Mouse (Mus musculus) hindbrain, embryonic 10.5 days (tissue): ENCODE measurements around the gene Zfand3. TPM values are rescaled to one million over a fixed set of nuclear protein-coding genes. Genes with fewer than 3 reads are reported as not detected.

Source experiments
- DNase-seq: peaks from one replicate; pipeline ENCODE4 v3.0.0-alpha.2; 2017; ENCODE audit warnings: low spot score
- H3K27ac ChIP-seq: fragments of 300-500 bp; sonication (generic); 2 replicates; pipeline ENCODE4 v1.5.1; 2016; ENCODE audit warnings: mild to moderate bottlenecking, moderate library complexity
- H3K27me3 ChIP-seq: fragments of 300-500 bp; sonication (generic); 2 replicates; pipeline ENCODE4 v1.6.1; 2016; ENCODE audit warnings: mild to moderate bottlenecking; ENCODE audit not compliant: poor library complexity, insufficient read depth, severe bottlenecking
- H3K36me3 ChIP-seq: fragments of 300-500 bp; sonication (generic); 2 replicates; pipeline ENCODE4 v1.6.1; 2016; ENCODE audit warnings: mild to moderate bottlenecking, moderate library complexity
- H3K4me1 ChIP-seq: fragments of 300-500 bp; sonication (generic); replicated peaks from 2 replicates; pipeline ENCODE4 v1.6.1; 2016; ENCODE audit warnings: mild to moderate bottlenecking
- H3K4me3 ChIP-seq: fragments of 300-500 bp; sonication (generic); 2 replicates; pipeline ENCODE4 v1.5.1; 2016; ENCODE audit warnings: mild to moderate bottlenecking, moderate library complexity
- H3K9me3 ChIP-seq: fragments of 300-500 bp; sonication (generic); 2 replicates; pipeline ENCODE4 v1.6.1; 2016; ENCODE audit warnings: mild to moderate bottlenecking, moderate library complexity
- WGBS: fragments of 180-500 bp; shearing (Covaris S2); methylation state at CpG from one replicate; pipeline ENCODE4 v1.1.7; 2016; 5-methylcytosine and 5-hydroxymethylcytosine counted together
- polyA plus RNA-seq: library from polyadenylated mRNA; unstranded; fragments of >200 nt; fragmentation: Nextera tagmentation; extraction: Ambion mirVana; gene quantifications from 2 replicates; pipeline ENCODE4 v1.2.1, GENCODE M21; 2016

Zfand3 gene
- polyA plus RNA-seq, 1 experiment from 2014 or later = 97.7 TPM

DNA sequence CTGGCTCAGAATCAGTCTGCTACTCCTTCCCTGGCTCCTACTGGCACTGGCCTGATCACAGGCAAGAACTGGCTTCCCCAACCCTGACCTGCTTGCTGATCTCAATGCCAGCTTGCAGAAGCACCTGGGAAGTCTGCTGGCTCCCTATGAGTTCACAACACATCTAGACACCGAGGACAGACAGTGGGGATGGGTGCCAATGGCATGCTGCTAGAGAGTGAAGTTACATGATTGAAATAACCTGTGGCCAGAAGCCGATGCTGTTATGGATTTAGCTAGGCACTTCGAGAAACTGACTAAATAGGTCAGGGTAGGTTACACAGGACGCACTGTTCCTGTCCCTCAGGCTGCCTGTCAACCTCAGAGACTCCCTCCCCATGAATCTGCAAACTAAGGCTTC lies 236.1 kb downstream of the Zfand3 start:
- no peaks in the 10 kb centered on the region for H3K36me3 ChIP-seq
- DNase-seq = no peak
- no peak overlapping the region for H3K4me3 ChIP-seq
- peaks cover 56% of the 10 kb centered on the region for H3K4me1 ChIP-seq
- H3K9me3 ChIP-seq = no peaks in the 10 kb centered on the region
- 0 out of 2 replicates have a peak overlapping the region, but pooled peaks have one; percentile 2 for H3K27ac ChIP-seq
- 82% methylated on average over 4 of the region's 4 CpGs for WGBS
- H3K27me3 ChIP-seq = no peaks in the 10 kb centered on the region

DNA sequence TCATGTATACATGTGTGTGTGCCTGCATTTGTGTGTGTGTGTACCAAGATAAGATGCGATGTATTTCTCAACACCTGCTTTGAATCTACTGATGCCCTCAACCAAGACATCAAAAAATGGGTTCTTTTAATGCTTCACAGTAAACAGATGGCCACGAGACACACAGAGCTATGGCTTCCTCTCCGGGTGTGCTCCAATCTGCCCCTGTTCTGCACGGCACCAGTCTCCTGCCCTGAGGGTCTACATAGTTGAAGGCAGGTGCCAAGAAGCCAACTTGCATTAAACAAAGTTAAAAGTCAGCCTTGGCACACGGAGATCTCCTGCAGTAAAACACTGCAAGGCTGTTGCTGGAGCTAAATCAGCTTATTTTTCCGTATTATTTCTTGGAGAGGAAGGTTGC lies 236.5 kb downstream of the Zfand3 start:
- no peak for DNase-seq
- no peaks in the 10 kb centered on the region for H3K27me3 ChIP-seq
- H3K4me1 ChIP-seq = peaks cover 56% of the 10 kb centered on the region
- no peaks in the 10 kb centered on the region for H3K36me3 ChIP-seq
- no peak overlapping the region for H3K27ac ChIP-seq
- H3K9me3 ChIP-seq = no peaks in the 10 kb centered on the region
- no peak overlapping the region for H3K4me3 ChIP-seq
- WGBS = 88% methylated on average over 6 of the region's 6 CpGs

- Histone ChIP-seq H3K4me1 (peaks cover 56% of the 10 kb centered on the region), H3K4me3 (no peak overlapping the region), H3K27ac (peak overlapping the region; percentile 60), H3K36me3 (no peaks in the 10 kb centered on the region), H3K9me3 (no peaks in the 10 kb centered on the region), H3K27me3 (no peaks in the 10 kb centered on the region)
- no peak for DNase-seq
- 76% methylated on average over 17 of the region's 17 CpGs for WGBS
These were observed 237.3 kb downstream of the Zfand3 start for GRCm38 (mm10) chr17:30241720-30242322.

DNA sequence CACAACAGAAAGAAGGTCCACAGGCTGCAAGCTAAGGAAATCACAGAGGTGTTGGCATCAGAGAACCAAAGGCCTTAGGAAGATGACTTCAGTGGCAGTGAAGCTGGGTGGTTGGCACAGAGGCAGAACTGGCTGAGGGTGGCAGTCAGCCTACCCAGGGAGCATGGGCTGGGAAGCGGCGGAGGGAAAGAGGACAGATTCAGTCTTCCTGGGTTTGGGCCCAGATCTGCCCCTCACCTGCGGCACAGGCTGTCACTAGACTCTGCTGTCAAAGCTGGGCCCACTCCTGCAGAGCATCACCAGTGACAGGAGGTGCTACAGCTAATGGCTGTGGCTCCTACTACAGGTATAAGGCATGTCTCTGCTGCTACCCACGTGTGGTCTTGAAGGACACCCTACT lies 238.1 kb downstream of the Zfand3 start:
- no peaks in the 10 kb centered on the region for H3K27me3 ChIP-seq
- 0 out of 2 replicates have a peak overlapping the region, but pooled peaks have one; percentile 60 for H3K27ac ChIP-seq
- DNase-seq = no peak
- H3K36me3 ChIP-seq = no peaks in the 10 kb centered on the region
- no peak overlapping the region for H3K4me3 ChIP-seq
- H3K9me3 ChIP-seq = no peaks in the 10 kb centered on the region
- peaks cover 62% of the 10 kb centered on the region for H3K4me1 ChIP-seq
- WGBS = 91% methylated on average over 4 of the region's 4 CpGs

DNA sequence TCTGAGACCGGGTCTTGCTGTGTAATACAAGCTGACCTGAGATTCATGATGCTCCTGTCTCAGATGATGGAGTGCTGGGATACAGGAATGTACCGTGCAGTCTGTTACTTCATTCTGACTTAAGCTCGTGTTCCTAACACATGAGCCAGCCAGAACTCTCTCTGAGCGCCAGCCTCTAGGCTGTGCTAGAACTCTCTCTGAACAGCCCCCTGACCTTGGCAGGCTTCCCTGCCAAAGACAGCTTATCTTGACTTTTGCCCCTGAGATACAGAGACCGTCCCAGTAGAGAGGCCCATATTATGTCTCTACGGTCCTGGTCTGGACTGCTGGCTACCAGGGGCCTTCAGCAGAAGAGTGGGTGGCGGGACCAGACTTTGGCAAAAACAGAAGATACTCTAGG lies 239.0 kb downstream of the Zfand3 start:
- Histone ChIP-seq H3K36me3 (no peaks in the 10 kb centered on the region), H3K27ac (peak overlapping the region; percentile 9; the same call in 1 of the 2 replicates), H3K4me1 (peaks cover 62% of the 10 kb centered on the region), H3K9me3 (no peaks in the 10 kb centered on the region), H3K4me3 (no peak overlapping the region), H3K27me3 (no peaks in the 10 kb centered on the region)
- DNase-seq = no peak
- 82% methylated on average over 7 of the region's 7 CpGs for WGBS

- Histone ChIP-seq H3K4me3 (no peak overlapping the region), H3K27me3 (no peaks in the 10 kb centered on the region), H3K27ac (peak overlapping the region; percentile 57), H3K9me3 (no peaks in the 10 kb centered on the region), H3K4me1 (peaks cover 62% of the 10 kb centered on the region), H3K36me3 (no peaks in the 10 kb centered on the region)
- DNase-seq = no peak
- 83% methylated on average over 14 of the region's 14 CpGs for WGBS
These were observed 240.2 kb downstream of the Zfand3 start for GRCm38 (mm10) chr17:30244651-30245307.

- Histone ChIP-seq H3K36me3 (no peaks in the 10 kb centered on the region), H3K4me3 (no peak overlapping the region), H3K27me3 (no peaks in the 10 kb centered on the region), H3K9me3 (no peaks in the 10 kb centered on the region), H3K4me1 (peaks cover 68% of the 10 kb centered on the region), H3K27ac (peak overlapping the region; percentile 66; the same call in 1 of the 2 replicates)
- no peak for DNase-seq
- 82% methylated on average over 10 of the region's 10 CpGs for WGBS
These were observed 240.8 kb downstream of the Zfand3 start for GRCm38 (mm10) chr17:30245308-30245706.

GRCm38 (mm10) chr17:30253028-30253427 lies 248.5 kb downstream of the Zfand3 start:
- H3K4me1 ChIP-seq = peaks cover 62% of the 10 kb centered on the region
- no peak overlapping the region for H3K4me3 ChIP-seq
- no peaks in the 10 kb centered on the region for H3K9me3 ChIP-seq
- no peak for DNase-seq
- no peak overlapping the region for H3K27ac ChIP-seq
- 54% methylated on average over 5 of the region's 5 CpGs for WGBS
- H3K36me3 ChIP-seq = no peaks in the 10 kb centered on the region
- no peaks in the 10 kb centered on the region for H3K27me3 ChIP-seq

GRCm38 (mm10) chr17:30253924-30254323 lies 249.4 kb downstream of the Zfand3 start:
- peaks cover 70% of the 10 kb centered on the region for H3K4me1 ChIP-seq
- WGBS = 40% methylated on average over 7 of the region's 7 CpGs

DNA sequence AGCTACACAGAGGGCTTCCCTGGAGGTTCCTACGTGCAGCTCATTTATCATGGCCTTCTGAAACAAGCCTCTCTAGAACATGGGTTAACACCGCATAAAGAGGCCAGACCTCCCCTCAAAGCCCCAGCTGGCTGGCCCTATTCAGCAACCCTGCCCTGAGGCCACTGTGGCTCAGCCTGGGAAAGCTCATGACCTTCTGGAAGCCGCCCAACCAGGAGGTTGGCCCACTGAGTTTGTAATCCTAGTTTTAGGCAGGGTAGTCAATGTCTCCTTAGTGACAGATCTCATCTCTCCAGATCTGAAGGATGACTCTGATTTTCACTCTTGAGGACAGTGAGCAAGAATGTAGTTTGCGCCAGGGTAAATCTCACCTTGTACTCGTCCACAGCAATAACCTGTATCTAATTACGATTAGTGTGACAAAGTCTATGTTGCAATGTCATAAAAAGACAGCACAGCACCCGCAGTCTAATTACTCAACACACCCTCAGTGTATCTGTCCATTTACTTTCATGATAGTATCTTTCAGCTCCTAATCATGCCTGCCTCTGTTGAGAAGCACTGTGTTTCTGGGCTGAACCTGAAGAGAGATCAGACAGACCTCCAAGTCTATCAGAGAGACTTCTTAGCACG lies 251.5 kb downstream of the Zfand3 start:
- Histone ChIP-seq H3K27ac (peak overlapping the region; percentile 82), H3K4me1 (peaks cover 79% of the 10 kb centered on the region), H3K27me3 (no peaks in the 10 kb centered on the region), H3K9me3 (no peaks in the 10 kb centered on the region), H3K4me3 (no peak overlapping the region), H3K36me3 (no peaks in the 10 kb centered on the region)
- WGBS = 64% methylated on average over 8 of the region's 8 CpGs
- peak; percentile 41 for DNase-seq

More at GRCm38 (mm10) chr17:30253924-30254323, 249.4 kb downstream of the Zfand3 start:
- Histone ChIP-seq H3K4me3 (no peak overlapping the region), H3K27ac (peak overlapping the region; percentile 82), H3K9me3 (no peaks in the 10 kb centered on the region), H3K36me3 (no peaks in the 10 kb centered on the region), H3K27me3 (no peaks in the 10 kb centered on the region)
- no peak for DNase-seq

DNA sequence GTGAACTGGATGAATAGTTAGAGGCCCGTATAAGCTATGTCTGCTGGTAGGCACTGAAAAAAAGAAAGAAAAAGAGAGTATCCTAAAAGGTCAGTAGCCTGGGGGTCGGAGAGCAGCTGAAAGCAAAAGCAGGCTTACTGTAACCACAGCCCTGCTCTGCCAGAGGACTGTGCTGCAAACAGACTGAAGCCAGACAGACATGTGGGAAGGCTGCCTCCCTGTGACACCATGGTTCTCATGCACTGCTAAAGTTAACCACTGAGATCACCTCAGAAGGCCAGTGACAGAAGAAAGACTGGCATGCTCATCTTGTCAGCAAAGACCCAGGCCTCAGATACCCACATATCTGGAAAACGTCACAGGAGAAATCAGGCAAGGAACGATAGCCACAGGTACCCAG lies 253.9 kb downstream of the Zfand3 start:
- peaks cover 91% of the 10 kb centered on the region for H3K4me1 ChIP-seq
- no peaks in the 10 kb centered on the region for H3K9me3 ChIP-seq
- peak overlapping the region; percentile 71 for H3K27ac ChIP-seq
- no peaks in the 10 kb centered on the region for H3K36me3 ChIP-seq
- no peak for DNase-seq
- no peaks in the 10 kb centered on the region for H3K27me3 ChIP-seq
- WGBS = 68% methylated on average over 4 of the region's 4 CpGs
- no peak overlapping the region for H3K4me3 ChIP-seq

DNA sequence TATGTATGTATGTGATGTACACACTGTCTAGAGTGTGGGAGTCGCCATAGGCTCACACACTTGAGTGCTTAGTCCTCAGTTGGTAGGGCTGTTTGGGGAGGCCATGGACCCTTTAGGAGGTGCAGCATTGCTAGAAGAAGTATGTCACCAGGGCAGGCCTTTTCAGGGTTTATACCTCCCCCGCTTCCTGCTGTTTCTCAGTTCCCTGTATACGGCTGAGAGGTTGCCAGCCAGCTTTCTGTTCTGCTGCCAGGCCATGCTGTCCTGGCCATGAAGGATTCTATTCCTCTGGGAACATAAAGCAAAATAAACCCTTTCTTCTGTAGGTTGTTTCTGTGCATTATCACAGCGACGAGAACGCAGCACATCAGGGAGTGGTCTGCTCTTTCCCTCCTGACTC lies 255.4 kb downstream of the Zfand3 start:
- H3K36me3 ChIP-seq = no peaks in the 10 kb centered on the region
- no peak overlapping the region for H3K4me3 ChIP-seq
- 75% methylated on average over 6 of the region's 6 CpGs for WGBS
- H3K4me1 ChIP-seq = peaks cover 77% of the 10 kb centered on the region
- H3K27me3 ChIP-seq = no peaks in the 10 kb centered on the region
- no peak for DNase-seq
- H3K9me3 ChIP-seq = no peaks in the 10 kb centered on the region
- H3K27ac ChIP-seq = peak overlapping the region; percentile 40
